In genomic region chrX:166286760-166287483, GRCm38 (mm10) we compare ENCODE assay signal across 11 mouse cellular contexts. TPM values are rescaled to one million over a fixed set of nuclear protein-coding genes. Genes with fewer than 3 reads are reported as not detected.
DNase-seq lines count a peak whose midpoint lies in the region; ATAC-seq and TF ChIP-seq lines count a peak whose summit lies in the region.
"Had no signal": no experiment of that assay in that cellular context is flagged by ENCODE, and none has a peak within 500 bp of the region (broad histone marks: within the 10 kb centered on the region; RNA-seq: fewer than 3 reads in every experiment).

No protein-coding gene starts in this region.

- H3K4me3 ChIP-seq in left cerebral cortex, adult 2 months = no peak overlapping the region
- no peak overlapping the region for H3K4me3 ChIP-seq in forebrain, embryonic 16.5 days (replicated peaks; ENCODE audit: low read length)
- H3K4me3 ChIP-seq: myocyte had no signal

- H3K4me2 ChIP-seq in forebrain, embryonic 16.5 days (ENCODE audit: low read length) = peak overlapping the region; percentile 21

- TF ChIP-seq CTCF in left cerebral cortex, adult 2 months (IDR thresholded peaks at IDR 0.05) = no peak

- whole genome bisulfite sequencing in forebrain, embryonic 16.5 days = 28% methylated on average over 9 of the region's 9 CpGs

- H3K9ac ChIP-seq in forebrain, embryonic 16.5 days (replicated peaks; ENCODE audit: low read depth, low read length) = no peak overlapping the region; the same call in 1 of the 2 replicates
- H3K9ac ChIP-seq: liver, embryonic 14.5 days had no signal

- H3K27ac ChIP-seq in left cerebral cortex, adult 2 months = peak overlapping the region; percentile 72
- H3K27ac ChIP-seq in forebrain, embryonic 16.5 days (ENCODE audit: low read length) = peak overlapping the region; percentile 85
- H3K27ac ChIP-seq: liver, embryonic 14.5 days had no signal

- no peaks in the 10 kb centered on the region for H3K36me3 ChIP-seq in forebrain, embryonic 16.5 days (ENCODE audit: control insufficient read depth, insufficient read depth)

- intact Hi-C loops in left cerebral cortex, adult 2 months (cut with DNase I) = no loop called here

- DNase-seq in left cerebral cortex, adult 2 months (ENCODE audit: extremely low spot score in 1 of 2, low spot score in 2 of 2) = peak in 1 of 2 experiments; percentile 9
- DNase-seq in left cerebral cortex, adult 8-10 months (ENCODE audit: low spot score in 2 of 2) = no peak
- peak; percentile 16 for DNase-seq in cerebellum, adult 8-10 months
- peak; percentile 2 for DNase-seq in mesoderm, embryonic 11.5 days (ENCODE audit: low read depth, low spot score)
- DNase-seq in spleen, postnatal 10 days (ENCODE audit: low spot score in 2 of 2) = no peak
- DNase-seq in MN1 (ENCODE audit: low spot score) = no peak
- DNase-seq: kidney, adult 8-10 months; thymus, postnatal 25 days had no signal

- peaks cover 21% of the 10 kb centered on the region for H3K4me1 ChIP-seq in forebrain, embryonic 16.5 days (replicated peaks; ENCODE audit: control insufficient read depth, insufficient read depth, low read length)

- H3K27me3 ChIP-seq in forebrain, embryonic 16.5 days (replicated peaks; ENCODE audit: control insufficient read depth, insufficient read depth, low read length) = no peaks in the 10 kb centered on the region

- no peaks in the 10 kb centered on the region for H3K9me3 ChIP-seq in forebrain, embryonic 16.5 days (ENCODE audit: control insufficient read depth, low read length)

- ATAC-seq in forebrain, embryonic 16.5 days = peak; percentile 83

RNA-seq across cellular contexts. Expression of gene Gpm6b, which starts 48.2 kb away (rescaled TPM):
- total RNA-seq in left cerebral cortex, adult 2 months (2021) = 100 to 1,000 TPM; 598 to 621 TPM
- 100 to 1,000 TPM; 569 to 727 (median 656) TPM for total RNA-seq in left cerebral cortex, adult 8-10 months (2022)
- polyA plus RNA-seq in forebrain, embryonic 16.5 days (2015; fragmentation: Nextera tagmentation; extraction: Ambion mirVana) = 441 and 505 TPM in 2 replicates

Comparison
In these comparisons a context has a peak if more than half of its experiments do, and no peak if none do; other contexts are left out.
1. DNase-seq: peak in cerebellum, adult 8-10 months (single experiment) and mesoderm, embryonic 11.5 days (single experiment); none in left cerebral cortex, adult 8-10 months (0 of 2), spleen, postnatal 10 days (0 of 2) and MN1 (single experiment).